Mouse (Mus musculus) v-Abl transformed pro-B cells (cell line): ENCODE data around the gene Hecw1.
"Not testable (repeated sequence)": the region's sequence is repeated elsewhere in the genome, so short reads cannot be mapped to it uniquely, and the experiment has no call there.

Source experiments
- in situ Hi-C, 2 experiments: fragments of 400-800 bp; cut with MboI; formaldehyde crosslinking; loops; one replicate each; pipeline ENCODE4 v1.15.1; 2025; ENCODE audit not compliant: unreplicated experiment in 2 of 2

The Hecw1 gene

GRCm38 (mm10) chr13:14413405-14413804, 109.6 kb downstream of the Hecw1 start:
- in situ Hi-C loops: no loop called here

- in situ Hi-C loops: no loop called here
Measured at GRCm38 (mm10) chr13:14374470-14374869, 148.6 kb downstream of the Hecw1 start.

GRCm38 (mm10) chr13:14365546-14365945, 157.5 kb downstream of the Hecw1 start:
- in situ Hi-C loops: no loop called here

GRCm38 (mm10) chr13:14327252-14327651, 195.8 kb downstream of the Hecw1 start:
- in situ Hi-C loops: no loop called here

- in situ Hi-C loops: no loop called here
Measured at GRCm38 (mm10) chr13:14306617-14307016, 216.4 kb downstream of the Hecw1 start.

GRCm38 (mm10) chr13:14304103-14304502, 218.9 kb downstream of the Hecw1 start:
- in situ Hi-C loops: no loop called here

- in situ Hi-C loops: no loop called here
Measured at GRCm38 (mm10) chr13:14302921-14303320, 220.1 kb downstream of the Hecw1 start.

GRCm38 (mm10) chr13:14290016-14290415, 233.0 kb downstream of the Hecw1 start:
- in situ Hi-C loops: no loop called here

GRCm38 (mm10) chr13:14271476-14271875, 251.6 kb downstream of the Hecw1 start:
- in situ Hi-C loops: no loop called here

- in situ Hi-C loops: not testable (repeated sequence)
Measured at GRCm38 (mm10) chr13:14260939-14261338, 262.1 kb downstream of the Hecw1 start.

GRCm38 (mm10) chr13:14245946-14246345, 277.1 kb downstream of the Hecw1 start:
- in situ Hi-C loops: no loop called here

- in situ Hi-C loops: loop anchor here (10.0 to 25.0 kb wide), 4 partner anchors 285 to 1942 kb away; partner anchors contain the start of genes Mrpl32 (in 2 of the 2) and Psma2 (in 2 of the 2)
Measured at GRCm38 (mm10) chr13:14179669-14180068, 343.4 kb downstream of the Hecw1 start.

- in situ Hi-C loops: loop anchor here (10.0 to 25.0 kb wide), 4 partner anchors 283 to 1941 kb away; partner anchors contain the start of genes Mrpl32 (in 2 of the 2) and Psma2 (in 2 of the 2)
Measured at GRCm38 (mm10) chr13:14177989-14178388, 345.0 kb downstream of the Hecw1 start.
